Mouse (Mus musculus) thymus, postnatal 25 days (tissue): ENCODE results near the gene Gm49320.
"Not testable (repeated sequence)": the region's sequence is repeated elsewhere in the genome, so short reads cannot be mapped to it uniquely, and the experiment has no call there.

Experiments used
- DNase-seq: peaks from one replicate; pipeline ENCODE4 v3.0.0; 2022

Gm49320 gene

GRCm38 (mm10) chr8:4226739-4227347, 11.8 kb upstream of the Gm49320 start, which contains the start of gene Lrrc8e:
Gene Lrrc8e, plus strand, starts transcription at chr8:4226827.
- DNase-seq: no peak

GRCm38 (mm10) chr8:4227919-4228318, 10.7 kb upstream of the Gm49320 start:
- no peak for DNase-seq

GRCm38 (mm10) chr8:4229784-4230183, 8.9 kb upstream of the Gm49320 start:
- DNase-seq: no peak

GRCm38 (mm10) chr8:4230612-4231351, 7.9 kb upstream of the Gm49320 start:
- no peak for DNase-seq

- no peak for DNase-seq
Observed at GRCm38 (mm10) chr8:4237814-4238433, 741 bp upstream of the Gm49320 start.

GRCm38 (mm10) chr8:4239193-4239890, 677 bp downstream of the Gm49320 start:
- DNase-seq: no peak

GRCm38 (mm10) chr8:4245061-4245460, 6.4 kb downstream of the Gm49320 start:
- no peak for DNase-seq

- DNase-seq: no peak
Observed at GRCm38 (mm10) chr8:4245737-4246136, 7.1 kb downstream of the Gm49320 start.

GRCm38 (mm10) chr8:4247241-4247640, 8.6 kb downstream of the Gm49320 start:
- no peak for DNase-seq

- DNase-seq: no peak
Observed at GRCm38 (mm10) chr8:4247951-4248540, 9.4 kb downstream of the Gm49320 start, which contains the start of gene Tgfbr3l. Gene Tgfbr3l, plus strand, starts transcription at chr8:4248214.

- DNase-seq: no peak
Observed at GRCm38 (mm10) chr8:4249213-4249612, 10.5 kb downstream of the Gm49320 start.

GRCm38 (mm10) chr8:4250306-4250970, 11.8 kb downstream of the Gm49320 start:
- peak; percentile 81 for DNase-seq

GRCm38 (mm10) chr8:4252116-4252760, 13.6 kb downstream of the Gm49320 start:
- no peak for DNase-seq

GRCm38 (mm10) chr8:4252934-4253841, 14.5 kb downstream of the Gm49320 start, which contains the start of gene Snapc2:
Gene Snapc2, plus strand, starts transcription at chr8:4253080.
- peak; percentile 95 for DNase-seq

GRCm38 (mm10) chr8:4254001-4254400, 15.3 kb downstream of the Gm49320 start:
- DNase-seq: no peak

- not testable (repeated sequence) for DNase-seq
Observed at GRCm38 (mm10) chr8:4255471-4255870, 16.8 kb downstream of the Gm49320 start.

GRCm38 (mm10) chr8:4256911-4257310, 18.2 kb downstream of the Gm49320 start:
- DNase-seq: no peak

- no peak for DNase-seq
Observed at GRCm38 (mm10) chr8:4257350-4257749, 18.7 kb downstream of the Gm49320 start.

- DNase-seq: peak; percentile 85
Observed at GRCm38 (mm10) chr8:4258233-4258632, 19.6 kb downstream of the Gm49320 start.

- DNase-seq: no peak
Observed at GRCm38 (mm10) chr8:4258678-4259077, 20.0 kb downstream of the Gm49320 start.
